Mouse (Mus musculus) cortical plate, adult 2 months (tissue): ENCODE results near the gene Reep6. TPM values are rescaled to one million over a fixed set of nuclear protein-coding genes. Genes with fewer than 3 reads are reported as not detected.

ENCODE experiments used
- H3K27ac ChIP-seq: fragments of 200-500 bp; 2 replicates; pipeline ENCODE4 v1.5.1; 2012; ENCODE audit warnings: low read length, control low read depth, inconsistent platforms; ENCODE audit not compliant: insufficient read depth
- H3K4me1 ChIP-seq: fragments of 200-500 bp; 2 replicates; pipeline ENCODE4 v1.6.1; 2011; ENCODE audit warnings: low read length; ENCODE audit not compliant: control insufficient read depth, insufficient read depth
- H3K4me3 ChIP-seq: fragments of 200-500 bp; 2 replicates; pipeline ENCODE4 v1.5.1; 2011; ENCODE audit warnings: mild to moderate bottlenecking, low read length, control low read depth; ENCODE audit not compliant: insufficient read depth
- CTCF ChIP-seq: fragments of 200-500 bp; IDR thresholded peaks from 2 replicates; pipeline ENCODE4 v1.5.1; 2011; ENCODE audit warnings: mild to moderate bottlenecking, control low read depth, low read length; ENCODE audit not compliant: insufficient read depth; ENCODE audit errors: extremely low read depth
- POLR2A ChIP-seq: fragments of 200-500 bp; IDR thresholded peaks from 2 replicates; pipeline ENCODE4 v1.6.1; 2011; ENCODE audit warnings: mild to moderate bottlenecking, low read length, control low read depth; ENCODE audit not compliant: insufficient read depth; ENCODE audit errors: extremely low read depth
- polyA plus RNA-seq: library from polyadenylated mRNA; depleted of rRNA; stranded (reverse); fragments of >200 nt; gene quantifications from 2 replicates; pipeline ENCODE4 v1.2.3, GENCODE M21; 2012

Gene Reep6
- polyA plus RNA-seq, 1 experiment = 6.3 TPM

GRCm38 (mm10) chr10:80314494-80315001 is 15.2 kb upstream of the Reep6 start:
- no peak overlapping the region for H3K4me3 ChIP-seq
- TF ChIP-seq CTCF (no peak), POLR2A (no peak)
- no peak overlapping the region for H3K27ac ChIP-seq
- peaks cover 4% of the 10 kb centered on the region for H3K4me1 ChIP-seq

DNA sequence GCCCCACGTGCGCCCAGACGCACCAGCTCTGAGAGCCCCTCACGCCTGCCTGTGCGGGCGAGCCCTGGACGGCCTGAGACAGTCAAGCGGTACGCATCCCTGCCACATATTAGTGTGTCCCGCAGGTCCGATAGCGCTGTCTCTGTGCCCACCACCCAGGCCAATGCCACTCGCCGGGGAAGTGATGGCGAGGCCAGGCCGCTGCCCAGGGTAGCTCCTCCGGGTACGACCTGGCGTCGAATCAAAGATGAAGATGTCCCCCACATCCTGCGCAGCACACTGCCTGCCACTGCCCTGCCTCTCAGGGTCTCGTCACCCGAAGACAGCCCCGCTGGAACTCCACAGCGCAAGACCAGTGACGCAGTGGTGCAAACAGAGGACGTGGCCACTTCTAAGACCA is 14.4 kb upstream of the Reep6 start:
- TF ChIP-seq CTCF = no peak
- no peak for TF ChIP-seq POLR2A
- H3K4me3 ChIP-seq = no peak overlapping the region
- peaks cover 5% of the 10 kb centered on the region for H3K4me1 ChIP-seq
- no peak overlapping the region for H3K27ac ChIP-seq

DNA sequence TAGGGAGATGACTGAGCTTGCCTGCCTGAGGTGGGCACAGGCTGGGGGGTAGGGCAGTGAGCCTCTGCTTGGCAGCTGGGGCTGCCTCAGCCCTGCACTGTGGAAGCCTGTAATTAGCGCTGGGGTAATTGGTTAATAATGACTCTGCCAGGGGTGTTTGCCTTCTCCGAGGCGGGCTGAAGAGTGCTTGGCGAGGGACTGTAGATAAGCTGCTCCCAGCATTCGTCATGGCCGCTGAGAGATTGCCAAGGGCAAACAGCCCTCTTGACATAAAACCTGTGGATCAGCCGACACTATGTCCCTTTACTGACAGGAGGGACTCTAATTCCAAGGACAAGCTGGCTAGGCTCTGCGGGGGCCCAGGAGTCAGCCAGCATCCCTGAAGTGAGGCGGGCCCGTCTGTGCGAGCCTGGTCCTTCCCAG is 13.4 kb upstream of the Reep6 start:
- Histone ChIP-seq H3K27ac (peak overlapping the region; percentile 0; the same call in 1 of the 2 replicates), H3K4me3 (no peak overlapping the region), H3K4me1 (peaks cover 5% of the 10 kb centered on the region)
- no peak for TF ChIP-seq CTCF
- no peak for TF ChIP-seq POLR2A

DNA sequence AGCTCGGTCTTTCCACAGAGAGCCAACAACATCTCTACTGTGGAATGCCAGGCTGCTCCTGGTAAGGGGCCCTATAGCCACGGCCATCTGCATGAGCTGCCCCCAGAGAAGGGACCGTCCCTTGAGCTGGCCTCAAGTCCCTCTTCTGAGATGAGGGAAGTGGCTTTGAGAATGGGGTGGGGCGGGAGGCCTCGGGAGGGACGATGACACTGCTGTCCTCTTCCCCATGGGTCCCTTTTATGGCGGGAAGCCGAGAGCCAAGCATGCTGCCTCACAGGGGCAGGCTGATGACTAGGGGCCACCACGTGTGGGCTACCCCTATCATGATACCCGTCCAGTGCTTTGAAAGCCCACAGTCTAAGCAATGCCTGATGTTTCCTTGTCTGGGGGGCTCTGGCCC is 12.7 kb upstream of the Reep6 start:
- peaks cover 5% of the 10 kb centered on the region for H3K4me1 ChIP-seq

GRCm38 (mm10) chr10:80320340-80320760 is 9.4 kb upstream of the Reep6 start, which contains the start of gene 2310011J03Rik:
Gene 2310011J03Rik (minus strand): TSS chr10:80320537.
- peak; percentile 59; the same call in 1 of the 2 replicates for TF ChIP-seq POLR2A
- TF ChIP-seq CTCF = no peak
- Histone ChIP-seq H3K4me3 (peak within 1 kb of the TSS; percentile 59), H3K4me1 (peaks cover 5% of the 10 kb centered on the region), H3K27ac (no peak within 1 kb of the TSS)

More for the DNA sequence above, 12.7 kb upstream of the Reep6 start:
- no peak overlapping the region for H3K27ac ChIP-seq
- H3K4me3 ChIP-seq = no peak overlapping the region
- TF ChIP-seq CTCF = no peak
- no peak for TF ChIP-seq POLR2A

GRCm38 (mm10) chr10:80321014-80321669 is 8.6 kb upstream of the Reep6 start:
- H3K27ac ChIP-seq = no peak overlapping the region
- TF ChIP-seq POLR2A (no peak), CTCF (no peak)
- no peak overlapping the region; the same call in 1 of the 2 replicates for H3K4me3 ChIP-seq
- H3K4me1 ChIP-seq = peaks cover 5% of the 10 kb centered on the region

DNA sequence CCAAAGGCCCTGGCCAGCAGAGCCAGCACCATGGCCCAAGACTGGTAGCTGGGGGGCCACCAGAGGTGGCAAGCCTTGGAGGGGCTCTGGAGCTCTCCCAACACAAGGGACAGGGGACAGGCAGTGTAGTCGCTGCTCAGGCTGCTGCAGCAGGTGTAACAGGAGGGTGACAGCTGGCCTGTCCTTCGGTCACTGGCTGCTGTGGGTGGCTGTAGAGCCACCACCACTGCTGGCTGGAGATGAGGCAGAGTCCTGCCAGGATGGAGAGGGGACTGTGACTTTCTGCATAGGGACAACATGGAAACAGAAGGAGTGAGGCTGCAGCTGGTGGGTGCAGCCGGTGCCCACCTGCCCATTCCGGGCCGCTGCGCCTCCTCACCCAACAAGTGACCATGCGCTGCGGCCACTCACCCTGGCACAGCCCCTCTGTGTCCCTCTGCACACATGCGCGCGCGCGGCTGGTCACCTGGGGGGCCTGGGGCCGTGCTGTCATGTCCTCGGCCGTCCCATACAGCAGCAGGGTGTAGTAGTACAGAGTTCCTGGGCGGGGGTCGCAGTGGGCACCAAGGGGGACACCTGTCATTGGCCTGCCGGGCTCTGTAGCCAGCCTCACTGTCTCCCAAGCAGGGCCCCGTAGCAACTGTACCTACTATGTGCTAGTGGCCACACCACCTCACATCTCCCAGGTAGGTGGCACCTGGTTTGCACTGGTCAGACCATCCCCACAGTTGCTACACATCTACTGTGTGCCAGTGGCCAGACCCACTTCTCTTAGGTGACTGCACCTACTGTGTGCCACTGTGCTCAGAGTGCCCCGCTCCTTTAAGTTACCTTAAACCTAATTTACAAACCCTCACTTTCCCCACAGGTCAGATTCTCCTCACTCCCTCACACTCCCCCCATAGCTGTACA is 7.8 kb upstream of the Reep6 start:
- Histone ChIP-seq H3K4me3 (no peak overlapping the region), H3K4me1 (peaks cover 5% of the 10 kb centered on the region), H3K27ac (no peak overlapping the region)
- TF ChIP-seq POLR2A (no peak), CTCF (no peak)

DNA sequence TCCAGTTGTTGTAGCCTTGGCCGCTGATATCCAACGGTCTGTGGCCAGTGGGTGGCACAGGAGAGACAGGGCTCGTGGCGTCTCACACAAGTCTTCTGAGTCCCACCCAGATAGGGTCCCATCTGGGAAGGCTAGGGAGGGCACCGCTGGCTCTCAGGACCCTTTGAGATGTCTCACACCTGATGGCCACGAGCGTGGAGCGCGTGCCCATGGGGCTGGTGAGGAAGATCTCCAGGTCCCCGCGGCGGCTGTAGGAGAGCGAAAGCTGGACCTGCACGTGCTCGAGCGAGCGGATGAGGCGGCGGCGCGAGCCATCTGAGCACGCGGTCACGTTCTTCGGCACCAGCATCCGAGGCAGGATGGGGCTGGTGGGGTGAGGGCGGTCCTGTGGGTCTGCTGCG is 6.9 kb upstream of the Reep6 start:
- Histone ChIP-seq H3K4me3 (peak overlapping the region; percentile 67; the same call in 1 of the 2 replicates), H3K4me1 (peaks cover 5% of the 10 kb centered on the region), H3K27ac (0 out of 2 replicates have a peak overlapping the region, but pooled peaks have one; percentile 9)
- TF ChIP-seq POLR2A = no peak
- TF ChIP-seq CTCF = no peak
